Mouse (Mus musculus): ENCODE measurements at regions not wholly inside any gene's neighbourhood (a gene's known extent, or its start where the extent isn't known, plus 50 kb on each side); places are given as distances from the start of the nearest gene placed in this dataset.

- no peaks in the 10 kb centered on the region for H3K4me1 ChIP-seq (ENCODE audit: control insufficient read depth in 1 of 2, insufficient read depth in 2 of 2, low read length in 2 of 2)
- H3K79me2 ChIP-seq (ENCODE audit: control insufficient read depth, insufficient read depth, low read length, poor library complexity): no peaks in the 10 kb centered on the region
- H3K9me3 ChIP-seq (replicated peaks; ENCODE audit: insufficient read depth, low read length): no peaks in the 10 kb centered on the region
- no peaks in the 10 kb centered on the region for H3K36me3 ChIP-seq (ENCODE audit: control insufficient read depth in 1 of 2, insufficient read depth in 2 of 2, low read length in 2 of 2)
- H3K4me3 ChIP-seq (ENCODE audit: control insufficient read depth in 1 of 2, insufficient read depth in 1 of 2, low read depth in 2 of 2, low read length in 2 of 2): no peak overlapping the region
- no peak overlapping the region for H3K9ac ChIP-seq (ENCODE audit: control insufficient read depth, low read depth, low read length, poor library complexity, severe bottlenecking)
- H3K27me3 ChIP-seq (ENCODE audit: control insufficient read depth in 1 of 2, insufficient read depth in 2 of 2, low read length in 2 of 2): no peaks in the 10 kb centered on the region; a peak in 1 of 4 replicates
- DNase-seq (ENCODE audit: low read depth, low spot score): no peak
- TF ChIP-seq CHD1 (IDR thresholded peaks at IDR 0.05; ENCODE audit: low read depth, low read length) (no peak), POLR2A (IDR thresholded peaks at IDR 0.05; ENCODE audit: control insufficient read depth in 1 of 2, insufficient read depth in 1 of 2, low read depth in 1 of 2, low read length in 2 of 2, poor library complexity in 1 of 2) (no peak), GABPA (IDR thresholded peaks at IDR 0.05; ENCODE audit: low read depth, low read length) (no peak), CHD2 (IDR thresholded peaks at IDR 0.05; ENCODE audit: low read length) (no peak), TBP (IDR thresholded peaks at IDR 0.05; ENCODE audit: low read depth, low read length) (no peak), RAD21 (IDR thresholded peaks at IDR 0.05; ENCODE audit: low read depth, low read length) (no peak), TCF12 (IDR thresholded peaks at IDR 0.05; ENCODE audit: low read depth, low read length) (no peak), MEF2A (IDR thresholded peaks at IDR 0.05; ENCODE audit: extremely low read depth, insufficient replicate concordance, low read depth, low read length, poor library complexity, severe bottlenecking) (no peak), KAT2A (conservative IDR thresholded peaks at IDR 0.05; ENCODE audit: low read depth, low read length) (no peak), SIN3A (IDR thresholded peaks at IDR 0.05; ENCODE audit: low read length) (no peak), GATA1 (IDR thresholded peaks at IDR 0.05; ENCODE audit: low read depth, low read length) (no peak), NELFE (IDR thresholded peaks at IDR 0.05; ENCODE audit: low read depth, low read length) (no peak), ZNF384 (IDR thresholded peaks at IDR 0.05; ENCODE audit: low read depth, low read length) (no peak), JUND (IDR thresholded peaks at IDR 0.05; ENCODE audit: low read depth, low read length) (no peak), MYC (IDR thresholded peaks at IDR 0.05; ENCODE audit: low read depth, low read length) (no peak), MAFK (IDR thresholded peaks at IDR 0.05; ENCODE audit: borderline replicate concordance, low read depth, low read length) (no peak), MAZ (IDR thresholded peaks at IDR 0.05; ENCODE audit: low read depth, low read length) (no peak), MAX (IDR thresholded peaks at IDR 0.05; ENCODE audit: low read length) (no peak), BHLHE40 (IDR thresholded peaks at IDR 0.05; ENCODE audit: borderline replicate concordance, low read depth, low read length) (no peak)
- H3K27ac ChIP-seq (ENCODE audit: control insufficient read depth, low read depth, low read length): no peak overlapping the region
Measured at GRCm38 (mm10) chr1:97552886-97553285, 109.0 kb downstream of the D1Ertd622e start.

DNA sequence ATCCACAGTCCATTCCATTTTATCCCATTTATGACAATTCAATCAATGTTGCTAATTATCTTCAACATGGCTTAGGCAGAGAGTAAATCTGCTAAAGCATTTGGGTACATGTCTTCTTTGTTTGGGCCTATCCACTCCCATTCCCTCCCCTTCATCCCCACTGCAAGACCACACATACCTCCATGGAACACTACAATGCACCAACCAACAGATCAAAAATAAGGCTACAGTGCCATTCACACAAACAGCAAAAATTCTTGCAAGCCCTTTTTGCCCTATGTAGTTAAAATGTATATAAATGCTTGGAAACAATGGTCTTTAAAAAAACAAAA is 120.7 kb downstream of the D1Ertd622e start:
- Histone ChIP-seq H3K27me3 (ENCODE audit: control insufficient read depth in 1 of 2, insufficient read depth in 2 of 2, low read length in 2 of 2) (peaks cover 0 to 1% of the 10 kb centered on the region in 2 experiments; a peak in 2 of 4 replicates), H3K9me3 (replicated peaks; ENCODE audit: insufficient read depth, low read length) (no peaks in the 10 kb centered on the region)

More for the DNA sequence above, 120.7 kb downstream of the D1Ertd622e start:
- Histone ChIP-seq H3K9ac (ENCODE audit: control insufficient read depth, low read depth, low read length, poor library complexity, severe bottlenecking) (no peak overlapping the region), H3K27ac (ENCODE audit: control insufficient read depth, low read depth, low read length) (no peak overlapping the region), H3K36me3 (ENCODE audit: control insufficient read depth in 1 of 2, insufficient read depth in 2 of 2, low read length in 2 of 2) (no peaks in the 10 kb centered on the region), H3K79me2 (ENCODE audit: control insufficient read depth, insufficient read depth, low read length, poor library complexity) (no peaks in the 10 kb centered on the region), H3K4me3 (ENCODE audit: control insufficient read depth in 1 of 2, insufficient read depth in 1 of 2, low read depth in 2 of 2, low read length in 2 of 2) (no peak overlapping the region), H3K4me1 (ENCODE audit: control insufficient read depth in 1 of 2, insufficient read depth in 2 of 2, low read length in 2 of 2) (no peaks in the 10 kb centered on the region)
- TF ChIP-seq ZMIZ1 (IDR thresholded peaks at IDR 0.05; ENCODE audit: low read depth, low read length) (no peak), USF1 (IDR thresholded peaks at IDR 0.05; ENCODE audit: low read depth, low read length) (no peak), NELFE (IDR thresholded peaks at IDR 0.05; ENCODE audit: low read depth, low read length) (no peak), TCF12 (IDR thresholded peaks at IDR 0.05; ENCODE audit: low read depth, low read length) (no peak), GATA1 (IDR thresholded peaks at IDR 0.05; ENCODE audit: low read depth, low read length) (no peak)
- DNase-seq (ENCODE audit: low read depth, low spot score): no peak
